Mouse (Mus musculus) gastrocnemius, postnatal 10 days (tissue): Measurements from ENCODE around the gene Rpl22. TPM values are rescaled to one million over a fixed set of nuclear protein-coding genes. Genes with fewer than 3 reads are reported as not detected.

Experiments used
- DNase-seq: peaks from one replicate; pipeline ENCODE4 v3.0.0; 2021; ENCODE audit warnings: mixed read lengths
- total RNA-seq, 2 experiments: library from RNA; stranded (reverse); gene quantifications; 2 replicates each; pipeline ENCODE4 v1.2.3; 2021

Rpl22 gene
- total RNA-seq, 2 experiments from 2014 or later: 305 to 332 TPM

GRCm38 (mm10) chr4:152296874-152297861, 28.4 kb upstream of the Rpl22 start, which contains the start of gene Icmt:
TSS of gene Icmt (plus strand) at chr4:152297227.
- DNase-seq: peak; percentile 100

GRCm38 (mm10) chr4:152298836-152299235, 26.7 kb upstream of the Rpl22 start:
- no peak for DNase-seq

DNA sequence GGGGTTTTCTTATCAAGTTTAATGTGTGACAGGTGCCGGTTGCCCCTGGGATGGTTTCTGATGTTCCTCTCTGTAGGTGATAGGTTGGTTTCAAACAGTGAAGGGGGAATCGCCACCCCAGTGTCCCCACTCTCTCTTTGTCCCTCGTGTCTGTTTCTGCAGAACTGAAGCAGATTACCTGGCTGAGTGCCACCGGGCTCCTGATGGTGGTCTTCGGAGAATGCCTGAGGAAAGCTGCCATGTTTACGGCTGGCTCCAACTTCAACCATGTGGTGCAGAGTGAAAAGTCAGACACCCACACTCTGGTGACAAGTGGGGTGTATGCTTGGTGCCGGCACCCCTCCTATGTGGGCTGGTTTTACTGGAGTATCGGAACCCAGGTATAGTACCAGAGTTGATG, 25.2 kb upstream of the Rpl22 start:
- DNase-seq: no peak

DNA sequence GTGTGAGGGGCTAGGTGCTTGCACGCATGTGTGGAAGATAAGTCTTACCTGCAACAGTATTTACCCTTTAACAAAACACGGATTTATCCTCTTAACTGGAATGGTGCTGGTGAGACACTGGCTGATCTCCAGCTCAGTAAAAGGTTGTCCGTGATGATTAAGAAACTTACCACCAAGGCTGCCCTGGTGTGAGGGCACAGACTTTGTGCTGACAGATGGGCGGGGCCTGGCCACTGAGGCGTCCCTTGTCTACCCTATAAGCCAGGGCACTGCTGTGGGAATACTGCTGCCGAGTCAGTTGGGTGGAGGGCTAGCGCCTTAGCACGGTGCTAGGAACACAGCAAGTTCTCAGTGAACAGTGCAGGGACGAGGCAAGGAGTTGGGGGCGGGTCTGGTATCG, 23.5 kb upstream of the Rpl22 start:
- DNase-seq: no peak

GRCm38 (mm10) chr4:152303172-152303571, 22.4 kb upstream of the Rpl22 start:
- no peak for DNase-seq

- DNase-seq: no peak
Observed at GRCm38 (mm10) chr4:152304685-152305084, 20.9 kb upstream of the Rpl22 start.

DNA sequence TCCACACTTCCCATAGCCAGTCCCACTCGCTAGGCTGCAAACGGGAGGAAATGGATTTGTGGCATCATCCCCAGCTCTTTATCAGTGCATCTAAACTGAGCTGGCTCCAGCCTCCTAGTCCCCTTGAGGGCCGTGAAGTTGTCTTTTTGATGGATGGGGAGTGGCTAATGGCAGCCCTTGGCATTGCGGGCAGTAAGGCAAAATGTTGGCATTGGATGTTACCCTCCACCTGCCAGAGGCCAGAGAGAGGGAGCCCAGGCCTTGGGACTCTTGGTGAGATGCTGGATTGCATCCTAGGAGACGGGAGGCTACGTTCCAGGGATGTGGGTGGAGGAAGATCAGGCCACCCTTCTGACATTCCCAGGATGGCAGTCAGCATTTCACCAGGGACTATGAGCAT, 19.6 kb upstream of the Rpl22 start:
- no peak for DNase-seq

GRCm38 (mm10) chr4:152307542-152307941, 18.0 kb upstream of the Rpl22 start:
- no peak for DNase-seq

GRCm38 (mm10) chr4:152312186-152312585, 13.4 kb upstream of the Rpl22 start:
- no peak for DNase-seq

DNA sequence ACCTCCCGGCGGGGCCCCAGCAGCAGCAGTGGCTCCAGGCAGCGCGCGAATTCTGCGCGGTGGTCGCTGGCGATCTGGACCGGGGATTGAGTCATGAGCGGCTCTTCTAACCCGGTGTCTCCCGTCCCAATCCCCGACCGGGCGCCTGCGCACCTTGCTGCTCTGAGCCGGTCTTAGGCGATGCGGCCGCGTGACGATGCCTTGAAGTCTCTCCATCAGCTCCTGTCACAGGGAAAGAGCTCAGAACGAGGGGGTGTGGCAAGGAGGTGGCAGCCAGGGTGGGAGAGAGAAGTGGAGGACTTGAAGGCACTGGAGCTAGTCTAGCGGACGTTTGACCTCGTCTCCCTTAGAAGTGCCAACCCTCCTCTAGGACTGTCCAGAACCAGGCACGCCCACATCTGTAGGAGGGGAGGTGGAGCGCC, 12.3 kb upstream of the Rpl22 start:
- no peak for DNase-seq

DNA sequence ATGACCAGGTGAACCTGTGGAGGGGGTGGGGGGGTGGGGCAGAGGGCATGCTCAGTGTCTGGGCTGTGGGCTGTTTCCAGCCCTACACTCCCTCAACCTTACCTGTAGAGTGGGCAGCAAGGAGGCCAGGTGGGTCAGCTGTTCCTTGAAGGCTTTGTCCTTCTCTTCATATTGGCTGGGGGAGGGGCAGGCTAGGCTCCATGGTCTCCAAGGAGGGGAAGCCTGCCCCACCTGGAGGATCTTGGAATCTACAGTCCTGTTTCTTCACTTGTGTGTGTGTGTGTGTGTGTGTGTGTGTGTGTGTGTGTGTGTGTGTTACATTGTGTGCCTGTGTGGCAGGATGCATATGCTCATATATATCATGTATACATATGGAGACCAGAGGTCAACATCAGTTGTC, 11.6 kb upstream of the Rpl22 start:
- DNase-seq: no peak

GRCm38 (mm10) chr4:152315498-152316213, 9.9 kb upstream of the Rpl22 start:
- DNase-seq: no peak

- DNase-seq: no peak
Observed at GRCm38 (mm10) chr4:152317631-152318033, 7.9 kb upstream of the Rpl22 start.

GRCm38 (mm10) chr4:152318517-152319234, 6.9 kb upstream of the Rpl22 start, which contains the start of gene Rnf207:
TSS of gene Rnf207 (minus strand) at chr4:152318993.
- DNase-seq: peak; percentile 50

DNA sequence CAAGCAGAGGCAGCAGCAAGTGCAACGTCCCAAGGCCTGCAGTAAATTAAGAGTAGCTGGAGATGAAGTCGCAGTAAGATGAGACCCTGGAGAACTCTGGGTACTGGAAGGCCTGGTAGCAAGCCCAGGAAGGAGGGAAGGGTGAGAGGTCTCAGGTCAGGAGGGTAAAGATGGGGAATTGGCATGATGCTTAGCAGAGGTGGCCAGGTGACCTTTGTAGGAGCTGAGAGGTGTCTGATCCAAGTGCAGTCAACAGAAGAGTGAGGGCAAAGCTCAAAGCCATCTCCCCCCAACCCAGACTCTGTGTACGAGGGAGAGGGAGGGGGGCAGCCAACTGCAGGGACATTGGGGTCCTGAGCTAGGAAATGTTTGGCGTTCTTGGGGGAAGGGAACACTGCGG, 4.1 kb upstream of the Rpl22 start:
- no peak for DNase-seq

- DNase-seq: no peak
Observed at GRCm38 (mm10) chr4:152324641-152325562, 640 bp upstream of the Rpl22 start.

DNA sequence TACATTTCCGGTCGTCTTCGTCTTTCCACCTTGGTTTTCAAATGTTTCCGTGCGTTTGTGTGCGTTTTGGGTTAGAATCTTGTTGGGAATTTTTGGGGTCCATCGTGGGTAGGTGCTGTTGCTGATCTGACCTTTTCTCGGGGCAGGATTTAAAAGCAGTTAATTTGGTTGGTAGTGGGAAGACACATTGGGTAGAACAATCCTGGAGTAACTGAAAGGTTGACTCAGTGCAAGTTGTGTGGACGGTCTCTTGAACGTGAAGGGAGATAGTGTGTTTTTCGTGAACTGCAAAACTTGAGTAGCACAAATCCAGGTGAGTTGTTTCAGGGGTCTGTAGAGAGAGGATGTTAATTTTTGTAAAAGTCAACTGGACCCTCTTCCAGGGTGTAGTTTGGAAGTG, 1.0 kb downstream of the Rpl22 start:
- DNase-seq: no peak

GRCm38 (mm10) chr4:152328691-152329090, 3.1 kb downstream of the Rpl22 start:
- peak; percentile 50 for DNase-seq

DNA sequence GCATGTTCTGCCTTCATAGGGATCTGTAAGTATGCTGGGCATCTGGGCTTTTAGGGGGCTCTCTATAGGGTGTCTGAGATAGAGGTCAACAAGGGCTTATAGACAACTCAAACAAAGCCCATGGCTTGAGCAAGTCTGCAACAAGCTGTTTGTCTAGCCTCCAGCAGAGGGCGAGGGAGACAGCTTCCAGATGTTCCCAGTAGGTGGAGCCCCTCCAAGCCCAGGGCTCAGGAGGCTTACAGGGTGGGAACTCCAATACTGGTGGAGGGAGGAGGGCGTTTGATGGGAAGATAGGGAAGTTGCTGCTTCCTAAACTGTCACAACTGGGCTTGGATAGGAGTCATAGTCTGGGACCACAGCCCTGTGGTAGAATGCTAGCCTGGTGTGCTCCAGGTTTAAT, 7.4 kb downstream of the Rpl22 start:
- peak; percentile 73 for DNase-seq

GRCm38 (mm10) chr4:152333587-152333986, 8.0 kb downstream of the Rpl22 start:
- no peak for DNase-seq

DNA sequence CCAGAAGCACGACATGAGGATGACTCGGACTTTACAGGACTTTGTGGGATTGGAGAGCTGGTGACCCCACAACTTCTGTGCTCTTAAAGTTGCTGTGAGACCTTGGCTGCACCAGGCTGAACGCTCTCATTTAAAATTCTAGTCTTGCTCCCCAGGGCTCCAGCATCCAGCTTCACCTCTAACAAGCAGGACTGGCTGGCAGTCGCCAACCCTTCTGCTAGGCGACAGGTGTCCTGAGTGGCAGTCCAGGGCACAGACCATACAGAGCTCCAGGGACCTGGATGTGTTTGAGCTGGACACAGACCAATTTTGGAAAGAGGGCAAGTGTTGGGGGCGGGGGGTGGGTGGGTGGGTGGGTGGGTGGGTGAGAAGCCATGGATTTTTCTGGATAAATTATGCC, 12.2 kb downstream of the Rpl22 start:
- no peak for DNase-seq
